Mouse (Mus musculus) olfactory bulb, adult 2 months (tissue): ENCODE data around the gene Suds3.

Experiments used
- CTCF ChIP-seq: fragments of 200-500 bp; IDR thresholded peaks from 2 replicates; pipeline ENCODE4 v1.5.1; 2012; ENCODE audit warnings: low read depth, mild to moderate bottlenecking, low read length, moderate library complexity; ENCODE audit not compliant: insufficient read depth
- POLR2A ChIP-seq: fragments of 200-500 bp; IDR thresholded peaks from 2 replicates; pipeline ENCODE4 v1.6.1; 2012; ENCODE audit warnings: mild to moderate bottlenecking, low read depth, low read length, moderate library complexity; ENCODE audit not compliant: insufficient read depth

DNA sequence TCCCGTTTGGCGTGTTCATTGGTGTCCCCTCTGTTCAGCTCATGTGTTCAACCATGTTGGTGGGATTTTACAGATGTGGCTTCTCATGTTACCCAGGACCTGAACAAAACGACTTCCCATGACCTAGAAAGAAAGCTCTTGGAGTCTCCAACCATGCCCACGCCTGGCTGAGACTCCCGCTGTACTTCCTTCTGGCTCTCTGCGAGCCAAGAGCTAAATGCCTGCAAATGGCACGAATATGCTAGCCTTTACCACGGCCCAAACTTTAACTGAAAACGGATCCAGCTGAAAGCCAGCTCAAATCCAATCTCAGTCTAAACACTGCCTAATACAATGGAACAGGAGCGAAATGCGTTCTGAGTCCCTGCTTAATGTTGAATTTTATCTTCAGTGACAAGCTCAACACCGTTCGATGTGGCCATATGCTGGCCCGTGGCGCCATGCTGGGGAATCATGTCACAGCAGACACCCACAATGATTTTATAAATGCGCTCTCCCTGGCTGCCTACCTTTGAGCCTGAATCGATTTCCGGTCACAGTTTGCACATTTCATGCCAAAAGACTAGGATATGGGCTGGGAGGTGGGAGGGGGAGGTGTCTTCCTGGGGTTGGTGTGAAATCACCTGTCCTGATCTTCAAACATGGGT lies 55.3 kb downstream of the Suds3 start:
- TF ChIP-seq CTCF (no peak), POLR2A (no peak)
